Comparison of ENCODE assay signal across 17 mouse cellular contexts in the genomic region with DNA sequence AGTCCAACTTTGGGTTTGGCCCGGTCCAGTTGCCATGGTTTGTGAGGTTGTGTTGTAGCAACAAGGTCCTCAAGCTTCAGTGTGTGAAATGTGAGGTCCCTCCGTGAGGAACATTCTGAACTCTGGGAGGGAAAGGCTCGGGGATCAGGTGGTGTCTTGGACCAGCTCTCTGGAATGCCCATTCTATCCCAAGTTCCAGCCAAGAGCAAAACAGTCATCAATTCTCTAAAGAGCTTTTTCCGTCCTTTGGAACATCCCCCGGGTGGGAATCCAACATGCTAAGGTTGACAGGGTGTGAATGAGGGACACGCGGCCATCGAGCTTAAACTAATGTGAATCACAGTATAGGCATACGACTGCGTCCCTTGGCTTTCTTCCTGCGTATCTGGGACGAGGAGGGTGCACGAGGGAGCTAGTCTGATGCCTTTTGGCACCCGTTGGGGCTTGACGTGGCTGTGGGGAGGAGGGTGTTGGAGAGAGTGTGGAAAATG.
DNase-seq lines count a peak whose midpoint lies in the region; ATAC-seq lines count a peak whose summit lies in the region.
"Had no signal": no experiment of that assay in that cellular context is flagged by ENCODE, and none has a peak within 500 bp of the region (broad histone marks: within the 10 kb centered on the region; RNA-seq: fewer than 3 reads in every experiment).

No protein-coding gene starts in this region.

- 73% methylated on average over 15 of the region's 15 CpGs for WGBS in lung, embryonic 16.5 days

- peaks cover 4% of the 10 kb centered on the region; the same call in 1 of the 2 replicates for H3K9me3 ChIP-seq in lung, embryonic 16.5 days (ENCODE audit: control insufficient read depth, low read length)
- H3K9me3 ChIP-seq: forebrain, embryonic 15.5 days; heart, embryonic 15.5 days; liver, embryonic 15.5 days; neural tube, embryonic 13.5 days had no signal

- peak; percentile 40 to 55 for DNase-seq in cerebellum, postnatal 10 days
- no peak for DNase-seq in cerebellum, adult 8-10 months
- peak; percentile 48 for DNase-seq in NIH3T3 (ENCODE audit: low read depth)
- DNase-seq in gastrocnemius, postnatal 25 days: peak; percentile 87
- DNase-seq in right cerebral cortex, postnatal 25 days: no peak
- no peak for DNase-seq in right cerebral cortex, postnatal 10 days (ENCODE audit: low spot score in 2 of 2)
- DNase-seq: adrenal gland, postnatal 25 days; cerebellum, adult 18-20 months; kidney, postnatal 36 days; midbrain, embryonic 14.5 days; right cerebral cortex, adult 18-20 months had no signal

- H3K4me2 ChIP-seq in lung, embryonic 16.5 days (ENCODE audit: low read depth, low read length): no peak overlapping the region
- H3K4me2 ChIP-seq: forebrain, embryonic 15.5 days; heart, embryonic 15.5 days; liver, embryonic 15.5 days; neural tube, embryonic 13.5 days had no signal

- H3K27me3 ChIP-seq in lung, embryonic 16.5 days (ENCODE audit: control insufficient read depth, insufficient read depth, low read depth, low read length): no peaks in the 10 kb centered on the region
- H3K27me3 ChIP-seq: forebrain, embryonic 15.5 days; heart, embryonic 15.5 days; liver, embryonic 15.5 days; neural tube, embryonic 13.5 days had no signal

- peak; percentile 26 for ATAC-seq in lung, embryonic 16.5 days (ENCODE audit: low read depth)
- no peak for ATAC-seq in CD4-positive, CD25-positive, alpha-beta regulatory T cell, adult 4 months
- ATAC-seq: forebrain, embryonic 15.5 days had no signal

- H3K4me1 ChIP-seq in lung, embryonic 16.5 days (replicated peaks; ENCODE audit: control insufficient read depth, insufficient read depth, low read length): no peaks in the 10 kb centered on the region
- H3K4me1 ChIP-seq: forebrain, embryonic 15.5 days; heart, embryonic 15.5 days; liver, embryonic 15.5 days; neural tube, embryonic 13.5 days had no signal

- H3K36me3 ChIP-seq in lung, embryonic 16.5 days (ENCODE audit: control insufficient read depth, insufficient read depth, low read length): no peaks in the 10 kb centered on the region
- H3K36me3 ChIP-seq: forebrain, embryonic 15.5 days; heart, embryonic 15.5 days; liver, embryonic 15.5 days; neural tube, embryonic 13.5 days had no signal

- H3K9ac ChIP-seq in lung, embryonic 16.5 days (ENCODE audit: low read length): no peak overlapping the region
- H3K9ac ChIP-seq: forebrain, embryonic 15.5 days; heart, embryonic 15.5 days; liver, embryonic 15.5 days; neural tube, embryonic 13.5 days had no signal

- no peak overlapping the region for H3K4me3 ChIP-seq in lung, embryonic 16.5 days (ENCODE audit: low read length)
- H3K4me3 ChIP-seq: forebrain, embryonic 15.5 days; heart, embryonic 15.5 days; liver, embryonic 15.5 days; neural tube, embryonic 13.5 days had no signal

- H3K27ac ChIP-seq in lung, embryonic 16.5 days (ENCODE audit: low read length): no peak overlapping the region
- H3K27ac ChIP-seq: forebrain, embryonic 15.5 days; heart, embryonic 15.5 days; liver, embryonic 15.5 days; neural tube, embryonic 13.5 days had no signal

Comparison
In these comparisons a context has a peak if more than half of its experiments do, and no peak if none do; other contexts are left out.
1. DNase-seq: peak in cerebellum, postnatal 10 days (2 of 2), NIH3T3 (single experiment) and gastrocnemius, postnatal 25 days (single experiment); none in cerebellum, adult 8-10 months (single experiment), right cerebral cortex, postnatal 25 days (single experiment) and right cerebral cortex, postnatal 10 days (0 of 2).